Mouse (Mus musculus) testis, postnatal 10 days (tissue): ENCODE measurements around the gene Bcl2l2.

Source experiments
- DNase-seq: peaks from one replicate; pipeline ENCODE4 v3.0.0; 2021; ENCODE audit warnings: low spot score

The Bcl2l2 gene

DNA sequence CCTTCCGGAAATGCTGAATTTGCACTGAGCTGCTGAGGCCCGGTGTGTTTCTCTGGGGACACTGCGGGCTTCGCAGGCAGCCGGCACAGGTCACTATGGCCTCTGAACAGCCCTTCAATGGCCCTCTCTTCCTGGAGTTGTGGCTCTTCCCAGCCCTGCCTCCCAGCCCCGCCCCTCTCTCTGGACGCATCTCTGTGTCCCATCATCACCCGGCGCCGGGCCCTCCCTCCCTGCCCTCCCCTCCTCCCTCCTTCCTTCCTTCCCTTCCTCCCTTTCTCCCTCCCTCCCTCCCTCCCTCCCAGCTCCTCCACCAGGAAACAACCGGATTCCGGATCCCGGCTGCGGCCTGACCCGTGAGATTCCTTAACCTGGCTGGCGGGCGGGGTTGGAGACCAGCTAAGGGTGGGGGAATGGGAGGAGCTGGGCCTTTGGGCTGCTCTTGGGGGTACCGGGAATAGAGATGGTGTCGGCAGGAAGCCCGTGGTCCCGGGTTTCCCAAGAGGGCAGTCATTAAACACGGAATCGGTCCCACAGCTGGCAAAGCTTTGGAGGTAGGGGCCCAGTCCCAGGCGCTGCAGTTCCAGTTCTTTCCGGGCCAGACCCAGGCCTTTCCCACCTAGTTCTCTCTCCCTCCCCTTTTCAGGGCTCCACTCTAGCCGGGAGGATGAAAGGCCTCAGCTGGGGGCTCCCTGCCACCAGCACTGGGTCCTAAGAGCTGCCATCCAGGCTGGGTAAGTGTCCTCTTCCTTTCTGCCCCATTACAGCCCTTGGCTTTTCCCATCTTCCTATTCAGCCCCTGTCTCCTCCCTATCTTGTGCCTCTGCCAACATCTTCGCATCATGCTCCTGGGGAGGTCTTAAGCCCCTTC is at the start of gene Bcl2l2, which contains the start of gene Gm20521:
Gene Bcl2l2 (plus strand): TSS at position 224 of the 868 bp plus-strand sequence.
Gene Gm20521 (plus strand): TSS at position 288 of the 868 bp plus-strand sequence.
- DNase-seq: peak; percentile 95

DNA sequence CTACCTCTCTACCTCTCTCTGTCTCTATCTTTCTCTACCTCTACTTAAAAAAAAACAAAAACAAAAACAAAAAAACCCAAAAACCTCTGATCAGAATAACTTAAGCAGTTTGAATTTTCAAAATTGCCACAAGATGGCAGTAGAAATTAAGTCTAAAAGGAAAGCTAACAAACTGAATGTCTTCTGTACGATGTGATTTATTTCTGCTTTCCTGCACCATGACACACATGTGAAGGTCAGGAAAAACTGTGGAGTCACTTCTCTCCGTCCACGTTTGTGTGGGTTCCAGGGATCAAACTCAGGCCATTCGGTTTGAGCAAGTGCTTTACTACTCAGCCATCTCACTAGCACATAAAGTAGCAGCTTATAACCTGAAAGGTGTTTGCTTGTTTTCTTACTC is 39.7 kb upstream of the Bcl2l2 start:
- no peak for DNase-seq

DNA sequence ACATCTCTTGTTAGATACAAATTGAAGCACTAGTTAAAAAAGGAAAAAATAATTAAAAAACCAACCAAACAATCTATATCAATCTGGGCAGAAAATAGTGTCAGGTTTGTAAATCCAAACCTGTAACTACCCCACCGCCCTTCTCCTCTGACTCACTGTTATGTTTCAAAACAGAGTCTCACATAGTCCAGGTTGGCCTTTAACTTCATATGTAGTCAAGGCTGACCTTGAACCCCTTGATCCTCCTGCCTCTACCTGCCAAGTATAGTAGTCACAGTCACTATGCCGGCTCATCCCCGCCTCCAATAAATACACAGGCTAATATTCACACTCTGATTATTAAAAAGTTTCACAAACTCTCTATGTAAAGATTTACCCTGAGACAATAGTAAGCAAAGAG is 27.5 kb upstream of the Bcl2l2 start:
- no peak for DNase-seq

DNA sequence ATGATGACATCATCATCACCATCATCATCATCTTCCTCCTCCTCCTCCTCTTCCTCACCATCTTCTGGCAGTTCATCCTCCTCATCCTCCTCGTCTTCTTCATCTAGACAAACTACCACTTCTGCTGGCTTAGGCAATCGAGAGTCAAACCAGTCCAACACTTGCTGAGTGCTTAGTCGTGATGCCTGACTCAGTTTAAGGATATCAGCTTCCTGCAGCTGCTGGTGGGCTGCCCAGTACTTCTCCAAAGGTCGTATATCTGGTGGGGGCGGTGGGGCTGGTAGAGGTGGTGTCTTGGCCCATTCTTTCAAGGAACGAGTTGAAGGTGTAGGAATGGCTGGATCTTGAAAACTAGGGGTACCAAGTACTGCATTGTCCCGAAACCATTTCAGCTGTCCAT is 26.5 kb upstream of the Bcl2l2 start:
- DNase-seq: no peak

DNA sequence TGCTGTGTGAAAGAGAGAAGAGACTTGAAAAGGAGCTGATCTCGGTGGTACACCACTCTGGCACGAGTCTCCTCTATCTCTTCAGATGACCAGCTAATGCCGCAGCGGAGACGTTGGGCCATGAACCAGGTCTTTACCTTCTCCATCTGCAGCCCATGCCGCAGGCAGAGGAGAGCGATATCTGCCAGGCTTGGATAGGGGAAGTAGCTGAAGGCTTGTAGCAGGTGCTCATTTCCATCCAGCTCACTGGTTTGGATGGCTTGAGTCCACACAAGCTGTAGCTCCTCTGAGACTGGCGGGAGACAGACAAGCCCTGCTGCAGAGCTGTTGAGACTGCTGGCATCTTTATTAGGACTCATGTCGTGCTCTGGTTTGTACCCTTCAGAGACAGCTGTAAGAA is 25.3 kb upstream of the Bcl2l2 start:
- no peak for DNase-seq

DNA sequence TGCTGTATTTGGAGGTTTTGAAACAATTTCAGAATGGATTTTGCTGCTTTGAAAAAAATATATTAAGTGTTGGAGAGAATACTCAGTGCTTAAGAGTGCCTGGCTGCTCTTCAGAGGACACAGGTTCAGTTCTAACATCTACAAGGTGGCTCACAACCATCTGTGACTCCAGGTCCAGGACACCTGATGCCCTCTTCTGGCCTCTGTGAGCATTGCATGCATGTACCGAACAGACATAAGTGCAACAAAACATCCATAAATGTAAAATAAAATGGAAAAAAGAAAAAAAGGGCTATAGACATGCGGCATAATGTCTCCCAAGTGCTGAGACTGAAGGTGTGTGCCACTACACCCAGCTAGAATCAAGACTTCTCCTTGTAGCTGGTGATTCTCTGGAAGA is 22.7 kb upstream of the Bcl2l2 start:
- peak; percentile 75 for DNase-seq

DNA sequence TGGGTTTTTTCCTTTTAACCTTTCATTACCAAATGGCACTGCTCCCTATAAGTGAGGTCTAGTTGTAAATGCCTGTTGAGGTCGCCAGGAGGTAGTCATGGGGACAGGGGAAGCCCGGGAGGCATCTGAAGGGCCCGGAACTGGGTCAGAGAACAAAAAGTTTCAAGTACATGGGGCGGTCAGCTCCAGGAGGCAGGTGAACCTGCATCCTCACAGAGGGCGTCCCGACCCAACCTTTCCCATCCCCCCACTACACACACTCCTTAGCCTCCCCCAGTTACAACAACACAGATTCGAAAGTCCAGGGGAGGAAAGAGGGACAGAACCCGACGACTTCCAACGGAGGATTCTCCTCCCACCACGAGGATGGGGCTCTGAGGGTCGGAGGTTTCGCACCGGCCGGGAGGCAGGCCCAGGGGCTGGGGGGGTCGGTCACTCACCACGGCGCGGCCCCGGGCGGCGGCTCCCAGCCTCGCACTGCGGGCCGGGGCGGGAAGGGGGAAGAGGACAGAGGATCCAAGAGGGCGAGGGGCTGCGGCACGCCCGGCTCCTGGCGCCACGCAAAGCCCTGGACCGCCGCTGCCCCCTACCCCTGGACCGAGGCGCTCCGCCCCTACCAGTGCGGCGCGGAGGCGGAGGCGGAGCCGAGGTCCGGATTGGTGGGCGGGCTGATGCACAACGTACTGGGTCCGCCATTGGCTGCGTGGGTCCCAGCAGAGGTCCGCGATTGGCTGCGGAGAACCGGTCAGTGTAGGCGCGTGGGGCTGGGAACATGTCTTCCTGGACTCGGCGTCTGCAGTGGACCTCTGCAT is 19.5 kb upstream of the Bcl2l2 start:
- DNase-seq: peak; percentile 93

DNA sequence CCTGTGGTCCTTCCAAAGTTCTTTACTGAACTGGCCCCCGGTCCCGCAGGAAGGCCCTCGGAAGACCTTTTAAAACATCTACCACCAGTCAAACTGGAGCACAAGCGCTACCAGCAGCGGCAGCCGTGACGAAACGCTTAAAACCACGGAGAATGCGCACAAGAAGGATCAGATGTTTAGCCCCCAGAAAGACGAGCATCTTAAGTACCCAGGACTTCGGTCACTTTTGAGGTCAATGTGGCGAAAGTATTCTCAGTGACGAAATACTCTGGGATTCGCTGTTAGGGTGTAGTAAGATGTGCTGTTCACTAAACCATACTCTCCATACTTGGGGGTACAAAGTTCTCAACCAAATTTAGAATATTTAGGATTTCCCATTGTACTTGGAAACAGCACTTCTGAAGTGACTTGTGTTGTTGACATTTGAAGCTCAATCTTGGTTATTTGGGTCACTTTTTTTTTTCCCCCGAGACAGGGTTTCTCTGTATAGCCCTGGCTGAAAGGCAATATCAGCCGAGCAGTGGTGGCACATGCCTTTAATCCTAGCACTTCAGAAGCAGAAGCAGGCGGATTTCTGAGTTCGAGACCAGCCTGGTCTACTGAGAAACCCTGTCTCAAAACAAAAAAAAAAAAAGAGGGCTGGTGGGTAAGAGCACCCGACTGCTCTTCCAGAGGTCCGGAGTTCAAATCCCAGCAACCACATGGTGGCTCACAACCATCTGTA is 18.7 kb upstream of the Bcl2l2 start:
- no peak for DNase-seq

DNA sequence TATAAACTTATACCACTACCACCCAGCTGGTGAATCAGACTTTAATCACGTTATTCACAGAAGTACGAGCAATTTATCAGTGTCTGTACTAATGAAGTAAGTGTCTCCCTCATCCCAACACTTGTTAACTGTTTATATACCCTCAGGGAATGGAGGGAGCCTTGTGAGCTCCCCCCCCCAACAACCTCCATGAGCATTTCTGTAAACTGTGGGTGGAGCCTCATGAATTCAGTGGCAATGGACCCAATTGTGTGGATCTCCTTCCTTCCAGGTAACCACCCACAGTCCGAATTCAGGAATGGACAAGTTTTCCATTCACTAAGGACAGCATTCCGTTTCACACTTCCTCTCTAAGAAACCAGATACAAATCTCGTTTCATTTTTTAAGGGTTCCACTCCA is 17.6 kb upstream of the Bcl2l2 start:
- no peak for DNase-seq

DNA sequence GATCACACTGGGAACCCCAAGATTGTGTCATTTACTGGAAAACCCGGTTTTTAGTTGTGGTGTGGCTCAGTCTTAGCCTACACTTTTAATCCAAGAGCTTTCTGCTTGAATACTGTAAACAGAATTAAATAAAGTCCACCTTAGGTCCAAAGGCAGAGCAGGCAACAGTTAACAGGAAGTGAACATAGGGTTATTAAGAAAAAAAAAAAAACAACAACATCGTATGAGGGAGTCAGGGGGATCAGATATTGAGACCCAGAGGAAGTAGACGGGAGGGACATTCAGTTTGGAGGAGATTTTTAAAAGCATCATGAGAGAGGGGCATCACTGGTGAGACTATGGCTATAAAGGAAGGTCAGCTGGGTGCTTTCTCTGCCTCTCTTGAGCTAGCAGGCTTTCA is 16.9 kb upstream of the Bcl2l2 start:
- DNase-seq: no peak

DNA sequence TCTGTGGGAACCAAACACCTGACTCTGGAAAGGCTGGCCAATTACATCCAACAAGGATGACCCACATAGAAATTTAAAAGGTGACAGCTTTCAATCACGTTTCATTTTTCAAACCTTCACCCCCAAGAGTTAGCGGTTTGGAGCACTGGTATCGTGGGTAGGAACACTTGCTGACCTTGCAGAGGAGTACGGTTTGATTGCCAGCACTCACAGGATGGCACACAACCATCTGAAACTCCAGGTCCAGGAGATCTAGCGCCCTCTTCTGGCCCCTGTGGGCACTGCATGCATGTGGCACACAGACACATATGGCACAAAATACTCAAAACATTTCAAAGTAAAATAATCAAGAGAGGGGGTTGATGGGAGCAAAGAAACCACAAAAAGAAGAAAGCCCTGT is 16.2 kb upstream of the Bcl2l2 start:
- DNase-seq: peak; percentile 75

DNA sequence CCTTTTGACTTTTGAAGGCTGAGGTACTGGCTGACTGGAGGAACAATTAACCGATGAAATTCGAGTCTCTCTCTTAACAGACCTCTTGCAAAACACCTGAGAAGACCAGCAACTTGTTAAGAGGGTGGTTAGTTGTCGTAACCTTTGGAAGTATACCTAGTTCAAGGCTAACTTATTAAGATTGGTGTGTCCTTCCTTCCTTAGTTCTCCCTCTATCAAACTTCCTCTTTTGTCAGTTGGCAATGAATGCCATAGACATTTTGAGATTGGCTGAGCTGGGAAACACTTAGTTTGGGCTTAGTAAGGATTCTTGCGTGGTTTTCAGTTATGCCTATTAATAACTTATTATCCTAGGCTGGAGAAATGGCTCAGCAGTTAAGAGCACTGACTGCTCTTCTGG is 15.2 kb upstream of the Bcl2l2 start:
- no peak for DNase-seq

DNA sequence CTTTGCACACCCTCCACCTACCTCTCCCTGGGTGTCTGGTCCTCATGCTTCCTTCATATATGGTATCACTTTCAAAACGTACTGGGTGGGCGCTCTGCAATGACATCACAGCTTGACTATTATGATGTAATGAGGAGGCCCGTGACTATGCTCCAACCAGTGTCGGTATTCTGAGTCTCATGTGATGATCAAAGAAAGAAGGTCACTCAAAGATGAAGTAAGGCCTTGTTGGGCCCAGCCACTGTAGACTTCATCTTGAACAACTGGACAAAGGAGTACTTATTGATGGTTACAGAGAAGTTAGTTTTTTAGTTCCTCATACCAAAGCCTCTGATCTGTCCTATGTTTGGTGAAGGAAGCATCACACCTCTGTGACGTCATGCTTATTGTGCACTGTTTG is 12.3 kb upstream of the Bcl2l2 start, which contains the start of gene Homez:
Gene Homez (minus strand): TSS at position 101 of the 400 bp plus-strand sequence.
- DNase-seq: no peak

DNA sequence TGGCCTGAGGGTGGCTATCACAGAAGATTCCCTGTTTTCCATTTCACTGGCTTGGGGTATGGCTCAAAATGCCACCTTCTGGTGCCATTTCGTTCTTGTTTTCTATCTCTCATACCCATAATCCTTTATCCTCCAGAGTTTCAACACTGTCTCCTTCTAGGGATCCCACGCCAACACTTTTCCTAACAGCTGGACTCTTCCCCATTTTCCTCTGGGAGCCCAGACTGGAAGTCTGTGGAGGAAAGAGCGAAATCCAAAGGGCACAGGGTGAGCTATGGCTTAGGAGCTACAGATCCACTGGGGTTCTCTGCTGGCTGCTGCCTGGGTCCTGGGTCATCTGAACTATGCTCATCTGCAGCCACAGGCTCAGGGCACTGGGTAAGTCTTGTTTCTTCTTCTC is 9.0 kb upstream of the Bcl2l2 start:
- DNase-seq: no peak

DNA sequence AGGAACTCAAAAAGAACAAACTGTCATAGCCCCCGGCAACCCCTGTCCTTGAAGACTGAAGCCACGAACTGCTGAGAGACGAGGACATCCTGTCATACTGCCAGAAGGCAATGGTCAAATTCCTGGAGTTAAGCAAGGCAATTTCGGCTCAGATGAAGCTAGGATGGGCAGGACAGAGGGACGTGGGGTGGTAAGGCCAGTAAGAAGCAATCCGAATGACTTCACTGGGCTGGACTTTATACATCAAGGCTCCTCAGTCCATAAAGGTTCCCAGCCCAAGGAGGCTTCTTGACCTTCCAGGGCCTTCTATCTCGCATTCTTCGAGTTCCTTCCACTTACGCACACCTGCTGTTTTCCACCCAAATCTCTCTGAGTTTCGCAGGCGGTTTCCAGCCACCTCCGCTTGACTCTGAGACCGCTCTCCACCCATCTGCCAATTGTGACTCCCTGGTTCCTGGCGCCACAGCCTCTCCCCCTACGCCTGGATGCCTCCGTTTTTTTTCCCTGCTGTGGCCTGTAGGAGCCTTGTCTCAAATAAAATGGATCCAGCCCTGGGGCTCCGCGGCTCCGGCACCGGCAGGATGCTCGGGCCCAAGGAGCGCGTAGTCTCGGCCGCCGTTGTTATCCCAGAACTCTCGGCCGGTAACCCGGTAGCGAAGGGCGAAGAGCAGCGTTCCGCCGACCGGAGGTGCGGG is 7.2 kb upstream of the Bcl2l2 start:
- no peak for DNase-seq

DNA sequence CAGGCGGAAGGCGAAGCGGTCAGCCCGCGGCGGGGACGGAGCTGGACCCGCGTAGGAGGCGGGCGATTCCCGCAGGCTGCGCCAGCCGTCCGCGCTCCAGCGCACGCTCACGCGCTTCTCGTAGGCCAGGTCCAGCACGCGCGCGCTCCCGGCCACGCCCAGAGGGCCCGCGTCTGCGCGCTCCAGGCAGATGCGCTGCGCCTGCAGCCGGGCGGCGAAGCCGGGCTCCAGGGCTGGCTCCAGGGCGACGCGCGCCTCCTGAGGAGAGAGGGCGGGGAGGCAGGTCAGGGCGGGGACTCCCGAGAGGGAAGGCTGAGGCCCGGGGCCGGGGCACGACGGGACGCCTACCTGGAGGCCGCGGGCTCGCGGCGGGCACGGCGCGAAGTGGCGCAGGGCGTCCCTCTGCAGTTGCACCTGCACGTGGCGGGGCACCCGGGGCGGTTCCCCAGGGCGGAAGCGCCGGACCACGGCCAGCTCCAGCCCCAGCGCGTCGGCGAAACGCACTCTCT is 6.6 kb upstream of the Bcl2l2 start:
- peak; percentile 94 for DNase-seq

DNA sequence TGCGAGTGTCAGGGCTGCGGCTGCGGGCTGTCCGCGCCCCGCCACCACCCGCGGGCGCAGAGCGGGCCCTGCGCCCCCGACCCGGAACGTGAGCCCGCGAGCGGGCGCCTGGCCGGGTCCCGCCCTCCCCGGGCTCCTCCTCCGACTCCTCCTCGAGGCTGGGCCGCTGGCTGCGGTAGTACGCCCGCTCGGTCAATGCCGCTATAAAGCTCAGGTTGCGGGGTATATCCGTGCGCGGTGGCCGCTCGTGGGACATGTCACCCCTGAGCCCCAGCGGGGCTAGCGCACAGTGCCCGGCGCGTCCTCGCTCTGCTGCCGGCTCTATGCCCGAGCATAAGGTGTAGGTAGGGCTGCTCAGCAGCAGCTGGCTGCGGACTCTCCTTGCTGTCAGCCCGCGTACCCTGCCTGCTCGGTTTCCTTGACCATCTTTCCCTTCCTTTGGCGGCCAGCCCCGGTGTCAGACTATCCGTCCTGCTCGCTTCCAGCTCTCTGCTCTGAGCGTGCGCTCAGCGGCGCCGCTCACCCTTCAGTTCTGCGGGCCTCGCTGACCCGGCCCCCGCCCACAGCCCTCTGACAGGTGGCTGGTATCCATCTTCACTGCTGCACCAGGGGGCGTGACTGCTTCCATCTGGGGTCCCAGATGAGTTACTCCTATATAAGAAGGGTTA is 6.0 kb upstream of the Bcl2l2 start, which contains the start of gene Ppp1r3e:
Gene Ppp1r3e (minus strand): TSS at position 503 of the 668 bp plus-strand sequence.
- DNase-seq: peak; percentile 82

DNA sequence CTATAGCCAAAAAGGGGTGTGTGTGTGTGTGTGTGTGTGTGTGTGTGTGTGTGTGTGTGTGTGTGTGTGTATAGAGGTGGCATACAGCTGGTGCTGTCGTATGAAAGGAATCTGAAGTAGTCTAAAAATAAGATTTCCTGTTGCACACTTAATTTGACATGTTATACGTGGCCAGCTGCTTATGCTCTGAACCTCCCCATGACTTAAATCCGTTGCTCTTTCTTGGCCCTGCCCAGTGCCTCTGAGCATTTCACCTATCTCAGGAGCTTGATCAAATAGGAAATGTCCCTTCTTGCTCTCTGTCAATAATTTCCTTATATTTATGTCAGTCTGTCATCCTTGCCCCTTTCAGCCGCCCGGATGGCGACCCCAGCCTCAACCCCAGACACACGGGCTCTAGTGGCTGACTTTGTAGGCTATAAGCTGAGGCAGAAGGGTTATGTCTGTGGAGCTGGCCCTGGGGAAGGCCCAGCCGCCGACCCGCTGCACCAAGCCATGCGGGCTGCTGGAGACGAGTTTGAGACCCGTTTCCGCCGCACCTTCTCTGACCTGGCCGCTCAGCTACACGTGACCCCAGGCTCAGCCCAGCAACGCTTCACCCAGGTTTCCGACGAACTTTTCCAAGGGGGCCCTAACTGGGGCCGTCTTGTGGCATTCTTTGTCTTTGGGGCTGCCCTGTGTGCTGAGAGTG is 990 bp downstream of the Bcl2l2 start:
- DNase-seq: no peak

DNA sequence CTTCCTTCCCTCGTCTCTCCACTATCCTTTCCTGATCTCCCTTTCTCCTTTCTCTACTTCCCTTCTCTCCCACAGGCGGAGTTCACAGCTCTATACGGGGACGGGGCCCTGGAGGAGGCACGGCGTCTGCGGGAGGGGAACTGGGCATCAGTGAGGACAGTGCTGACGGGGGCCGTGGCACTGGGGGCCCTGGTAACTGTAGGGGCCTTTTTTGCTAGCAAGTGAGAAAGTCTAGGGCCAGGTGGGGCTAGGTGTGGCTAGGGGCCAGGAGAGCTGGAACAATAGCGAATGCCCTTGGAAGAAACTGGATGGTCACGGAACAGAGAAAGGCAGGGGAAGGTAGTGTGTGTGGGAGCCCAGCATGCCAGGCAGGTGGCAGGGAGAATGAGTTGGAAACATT is 2.1 kb downstream of the Bcl2l2 start:
- DNase-seq: peak; percentile 63

DNA sequence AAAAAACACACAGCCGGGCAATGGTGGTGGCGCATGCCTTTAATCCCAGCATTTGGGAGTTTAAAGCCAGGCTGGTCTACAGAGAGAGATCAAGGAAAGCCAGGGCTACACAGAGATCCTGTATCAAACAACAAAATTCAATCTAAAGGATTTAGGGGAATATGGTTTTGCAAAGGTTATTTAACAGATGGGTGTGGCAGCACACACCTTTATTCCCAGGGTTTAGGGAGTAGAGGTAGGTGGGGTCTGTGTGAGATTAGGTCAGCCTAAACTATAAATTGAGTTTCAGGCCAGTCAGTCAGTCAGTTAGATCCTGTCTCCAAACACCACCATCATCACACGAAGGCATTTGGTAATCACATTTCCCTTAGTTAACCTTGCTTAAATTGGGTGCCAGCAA is 9.0 kb downstream of the Bcl2l2 start, which contains the start of gene Pabpn1:
Gene Pabpn1 (plus strand): TSS at position 301 of the 400 bp plus-strand sequence.
- no peak for DNase-seq
